Mouse (Mus musculus) Muller cell, postnatal 12 days (primary cell): ENCODE data around the gene Pias4.
A peak's percentile ranks its signal among the peaks of the same experiment; 100 is the strongest.
"Not testable (repeated sequence)": the region's sequence is repeated elsewhere in the genome, so short reads cannot be mapped to it uniquely, and the experiment has no call there.

Experiments used
- DNase-seq: peaks from one replicate; pipeline ENCODE4 v3.0.0-alpha.2; 2015; ENCODE audit errors: inconsistent ontology term

Pias4 gene

DNA sequence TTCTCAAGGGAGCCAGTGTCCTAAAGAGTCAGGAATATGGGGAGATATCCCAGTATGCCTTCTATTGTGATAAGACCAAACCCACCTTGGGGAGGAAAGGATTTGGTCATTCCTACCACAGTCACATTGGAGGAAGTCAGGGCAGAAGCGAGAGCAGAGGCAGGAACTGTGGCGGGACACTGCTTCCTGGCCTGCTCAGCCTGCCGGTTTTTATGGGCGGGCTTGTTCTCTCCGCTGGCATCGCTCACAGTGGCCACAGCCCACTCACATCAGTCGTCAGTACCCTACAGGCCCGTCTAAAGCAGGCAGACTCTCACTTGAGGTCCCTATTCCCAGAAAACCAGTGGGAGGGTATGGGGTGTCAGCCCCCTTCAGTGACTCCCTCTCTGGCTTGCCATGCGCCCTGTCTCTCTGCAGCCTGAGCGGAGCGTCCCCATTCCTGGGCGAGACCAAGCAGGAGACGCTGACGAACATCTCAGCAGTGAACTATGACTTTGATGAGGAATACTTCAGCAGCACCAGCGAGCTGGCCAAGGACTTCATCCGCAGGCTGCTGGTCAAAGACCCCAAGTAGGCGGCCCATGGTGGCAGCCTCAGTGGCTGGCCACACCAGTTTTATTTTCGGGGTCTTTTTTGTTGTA, 23.7 kb upstream of the Pias4 start:
- DNase-seq = no peak

DNA sequence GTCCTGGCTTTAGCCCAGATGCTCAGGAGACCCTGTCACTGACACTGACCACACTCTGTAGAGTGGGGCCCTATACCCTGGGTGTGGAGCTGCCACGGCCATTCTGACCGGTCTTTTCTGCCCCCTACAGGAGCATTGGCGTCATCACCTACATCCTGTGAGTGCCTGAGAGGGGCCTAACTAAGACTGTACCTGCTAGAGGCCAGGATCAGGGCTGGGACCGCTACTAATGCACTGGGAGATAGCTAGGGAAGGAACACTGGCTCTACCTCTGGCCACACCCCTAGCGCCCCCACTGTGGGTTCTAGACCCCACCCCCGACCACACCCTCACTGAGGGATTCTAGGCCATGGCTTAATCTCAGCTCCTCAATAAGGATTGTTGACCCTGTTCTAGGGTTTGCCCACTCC, 23.2 kb upstream of the Pias4 start:
- no peak for DNase-seq

DNA sequence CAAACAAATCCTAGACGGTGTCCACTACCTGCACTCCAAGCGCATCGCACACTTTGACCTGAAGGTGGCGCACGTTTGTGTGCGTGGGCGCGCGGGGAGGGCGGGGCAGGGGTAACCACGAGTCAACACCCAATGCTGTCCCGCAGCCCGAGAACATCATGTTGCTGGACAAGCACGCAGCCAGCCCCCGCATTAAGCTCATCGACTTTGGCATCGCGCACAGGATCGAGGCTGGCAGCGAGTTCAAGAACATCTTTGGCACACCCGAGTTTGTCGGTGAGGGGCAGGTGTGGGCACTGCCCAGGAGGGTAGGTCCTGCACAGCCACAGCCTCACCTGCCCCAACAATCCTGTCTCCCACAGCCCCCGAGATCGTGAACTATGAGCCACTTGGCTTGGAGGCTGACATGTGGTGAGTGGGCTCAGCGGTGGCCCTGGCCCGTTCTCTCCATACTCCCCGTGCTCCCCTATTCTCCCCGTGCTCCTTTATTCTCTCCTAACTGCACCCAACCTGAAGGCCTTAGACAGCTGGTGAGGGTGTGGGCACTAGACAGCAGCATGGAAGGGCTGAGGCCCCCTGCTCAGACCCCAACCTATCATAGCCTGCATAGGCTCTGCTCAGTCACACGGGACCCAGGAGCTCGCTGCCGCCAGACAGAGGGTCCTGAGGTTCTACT, 22.7 kb upstream of the Pias4 start:
- no peak for DNase-seq

DNA sequence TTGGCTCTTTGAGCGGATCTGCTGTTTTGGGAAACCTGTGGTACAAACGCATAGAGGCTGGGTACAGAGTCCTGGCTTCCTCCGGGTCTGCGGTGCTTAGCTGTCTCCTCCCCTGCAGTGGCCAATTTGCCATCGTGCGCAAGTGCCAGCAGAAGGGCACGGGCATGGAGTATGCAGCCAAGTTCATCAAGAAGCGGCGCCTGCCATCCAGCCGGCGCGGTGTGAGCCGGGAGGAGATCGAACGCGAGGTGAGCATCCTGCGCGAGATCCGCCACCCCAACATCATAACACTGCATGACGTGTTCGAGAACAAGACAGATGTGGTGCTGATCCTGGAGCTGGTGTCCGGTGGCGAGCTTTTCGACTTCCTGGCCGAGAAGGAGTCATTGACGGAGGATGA, 22.1 kb upstream of the Pias4 start:
- DNase-seq = no peak

DNA sequence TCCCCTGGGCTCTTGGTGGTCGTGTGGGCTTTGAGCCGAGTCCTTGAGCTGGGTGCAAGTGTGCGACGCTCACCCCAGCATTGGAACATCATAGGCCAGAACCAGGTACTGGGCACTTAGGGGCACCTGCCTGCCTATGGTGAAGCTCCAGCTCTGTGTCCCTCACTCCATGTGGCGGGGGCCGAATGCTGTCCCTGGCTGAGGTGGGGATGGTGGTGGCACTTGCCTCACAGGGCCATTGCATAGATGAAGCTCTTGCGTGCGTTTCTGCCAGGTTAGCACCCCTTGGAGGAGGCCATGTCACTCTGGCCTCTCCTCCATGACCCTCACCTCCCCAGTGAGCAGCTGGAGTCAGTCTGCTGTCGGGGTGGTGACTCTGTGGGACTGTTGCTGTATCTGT, 19.4 kb upstream of the Pias4 start:
- DNase-seq = no peak

DNA sequence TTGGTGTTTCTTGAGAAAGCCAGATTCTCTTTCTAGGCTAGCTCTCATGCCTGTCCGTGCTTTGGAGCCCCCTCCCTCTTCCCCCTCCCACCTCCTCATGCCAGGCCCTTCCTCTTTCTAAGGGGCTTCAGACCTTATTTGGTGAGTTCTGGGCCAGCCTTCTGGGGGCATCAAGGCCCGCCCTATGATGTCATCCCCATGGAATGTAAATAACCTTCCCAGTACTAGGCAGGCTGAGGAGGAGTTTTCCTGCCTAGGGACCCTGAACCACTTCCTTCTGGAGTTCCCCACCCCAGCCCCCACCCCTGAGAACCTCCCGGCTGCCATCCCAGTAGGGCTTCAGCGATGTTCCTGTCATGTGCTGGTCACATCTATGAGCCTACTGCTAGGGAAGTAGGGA, 17.0 kb upstream of the Pias4 start:
- DNase-seq = no peak

DNA sequence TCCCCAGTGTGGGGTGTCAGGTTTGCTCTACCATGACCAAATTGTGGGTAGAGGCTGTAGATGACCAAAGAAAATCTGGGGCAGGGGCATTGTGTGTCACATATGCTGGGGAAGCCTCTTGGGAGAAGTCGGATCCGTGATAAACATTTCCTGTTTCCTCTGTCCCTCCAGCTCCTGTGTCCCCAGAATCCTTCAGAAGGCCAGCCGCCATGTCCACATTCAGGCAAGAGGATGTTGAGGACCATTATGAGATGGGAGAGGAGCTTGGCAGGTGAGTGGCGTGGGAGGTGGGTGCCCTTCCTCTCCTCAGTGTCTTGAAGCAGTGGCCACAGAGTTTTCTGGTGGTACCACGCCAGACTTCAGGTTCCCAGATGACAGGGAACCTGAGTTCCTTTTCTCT, 16.1 kb upstream of the Pias4 start, which contains the start of gene 4930442H23Rik:
TSS of gene 4930442H23Rik (minus strand) at position 45 of the 400 bp plus-strand sequence.
- DNase-seq = no peak

DNA sequence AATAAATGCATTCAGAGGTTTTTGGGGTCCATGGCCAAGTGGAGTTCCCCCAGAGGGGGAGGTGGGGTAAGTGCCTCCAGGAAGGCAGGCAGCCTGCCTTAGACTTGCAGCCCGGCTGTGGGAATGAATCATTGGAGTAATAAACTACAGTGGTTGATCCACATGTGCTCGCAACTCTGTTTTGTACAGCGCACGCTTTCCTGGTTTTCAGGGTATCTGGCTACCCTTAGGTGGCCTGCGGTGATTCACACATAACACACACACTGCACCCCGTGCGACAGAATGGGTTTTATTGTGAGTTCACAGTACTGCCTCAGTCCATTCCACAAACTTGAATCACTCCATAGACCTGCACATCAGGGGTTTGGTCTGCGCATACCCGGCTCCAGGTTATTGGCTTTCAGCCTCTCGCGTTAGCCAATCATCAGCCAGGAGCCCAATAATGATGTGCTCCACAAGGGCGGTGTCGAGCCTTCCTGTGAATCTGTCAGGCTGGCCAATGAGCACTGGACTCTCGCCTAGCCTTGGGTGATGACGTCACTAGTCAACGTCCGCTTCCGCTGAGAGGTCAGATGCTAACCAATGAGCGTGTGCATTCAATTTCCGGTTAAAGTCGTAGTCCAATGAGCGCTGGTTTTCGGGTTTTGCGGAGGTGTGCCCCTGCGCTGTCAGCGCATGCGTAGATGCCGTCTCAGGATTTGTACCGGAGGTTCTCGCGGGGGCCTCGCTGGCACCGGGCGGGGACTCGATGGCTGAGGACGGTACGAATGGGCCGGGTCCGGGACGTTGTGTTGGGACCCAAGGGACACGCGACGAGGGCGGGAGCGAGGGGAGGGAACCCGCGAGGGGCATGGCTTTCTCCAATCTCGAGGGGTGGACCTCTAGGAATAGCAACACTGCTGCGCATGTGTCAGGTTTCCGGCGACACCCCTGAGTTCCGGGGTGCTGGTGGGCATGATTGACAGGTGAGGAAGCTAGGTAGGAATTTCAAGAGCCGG, 14.9 kb upstream of the Pias4 start, which contains the start of gene Dapk3:
TSS of gene Dapk3 (plus strand) at position 670 of the 998 bp plus-strand sequence.
- DNase-seq = peak; percentile 98

DNA sequence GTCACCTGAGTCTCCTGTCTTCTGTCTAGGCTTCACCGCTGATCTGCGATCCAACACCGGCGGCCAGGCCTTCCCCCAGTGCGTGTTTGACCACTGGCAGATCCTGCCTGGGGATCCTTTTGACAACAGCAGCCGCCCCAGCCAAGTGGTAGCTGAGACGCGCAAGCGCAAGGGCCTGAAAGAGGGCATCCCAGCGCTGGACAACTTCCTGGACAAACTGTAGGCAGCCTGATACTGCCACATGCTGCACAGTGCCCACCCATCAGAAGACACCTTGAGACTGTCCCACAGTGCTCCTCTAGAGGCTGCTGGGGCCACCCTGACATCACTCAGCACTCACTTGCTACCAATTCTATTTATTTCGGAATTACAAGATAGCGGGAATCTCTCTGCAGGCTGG, 14.1 kb upstream of the Pias4 start:
- DNase-seq = not testable (repeated sequence)

DNA sequence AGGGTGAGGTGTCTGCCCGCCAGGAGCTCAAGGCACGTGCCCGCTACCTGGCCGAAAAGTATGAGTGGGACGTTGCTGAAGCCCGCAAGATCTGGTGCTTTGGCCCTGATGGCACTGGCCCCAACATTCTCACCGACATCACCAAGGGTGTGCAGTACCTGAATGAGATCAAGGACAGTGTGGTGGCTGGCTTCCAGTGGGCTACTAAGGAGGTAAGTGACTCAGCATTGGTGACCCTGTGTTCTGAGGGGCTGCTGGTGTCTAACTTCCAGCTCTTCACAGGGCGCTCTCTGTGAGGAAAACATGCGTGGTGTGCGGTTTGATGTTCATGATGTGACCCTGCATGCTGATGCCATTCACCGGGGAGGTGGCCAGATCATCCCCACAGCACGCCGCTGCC, 13.2 kb upstream of the Pias4 start:
- DNase-seq = no peak

DNA sequence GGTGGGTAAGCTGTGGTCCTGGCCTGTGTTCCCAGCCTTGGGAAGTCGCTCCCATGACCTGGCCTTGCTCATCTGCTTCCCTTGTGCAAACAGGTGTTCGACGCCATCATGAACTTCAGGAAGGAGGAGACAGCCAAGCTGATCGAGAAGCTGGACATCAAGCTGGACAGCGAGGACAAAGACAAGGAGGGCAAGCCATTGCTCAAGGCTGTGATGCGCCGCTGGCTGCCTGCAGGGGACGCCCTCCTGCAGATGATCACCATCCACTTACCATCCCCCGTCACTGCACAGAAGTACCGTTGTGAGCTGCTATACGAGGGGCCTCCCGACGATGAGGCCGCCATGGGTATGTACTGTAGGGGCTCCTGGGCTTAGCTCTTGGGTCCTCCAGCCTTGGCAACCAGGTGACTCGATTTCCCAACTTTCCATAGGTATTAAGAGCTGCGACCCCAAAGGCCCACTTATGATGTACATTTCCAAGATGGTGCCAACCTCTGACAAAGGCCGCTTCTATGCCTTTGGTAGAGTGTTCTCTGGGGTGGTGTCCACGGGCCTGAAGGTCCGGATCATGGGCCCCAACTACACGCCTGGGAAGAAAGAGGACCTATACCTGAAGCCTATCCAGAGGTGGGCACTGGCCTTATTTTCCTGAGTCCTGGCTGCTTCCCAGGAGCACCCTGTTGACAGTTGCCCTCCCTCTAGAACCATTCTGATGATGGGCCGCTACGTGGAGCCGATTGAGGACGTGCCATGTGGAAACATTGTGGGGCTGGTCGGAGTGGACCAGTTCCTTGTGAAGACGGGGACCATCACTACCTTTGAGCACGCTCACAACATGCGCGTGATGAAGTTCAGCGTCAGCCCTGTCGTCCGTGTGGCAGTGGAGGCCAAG, 12.0 kb upstream of the Pias4 start:
- no peak for DNase-seq

DNA sequence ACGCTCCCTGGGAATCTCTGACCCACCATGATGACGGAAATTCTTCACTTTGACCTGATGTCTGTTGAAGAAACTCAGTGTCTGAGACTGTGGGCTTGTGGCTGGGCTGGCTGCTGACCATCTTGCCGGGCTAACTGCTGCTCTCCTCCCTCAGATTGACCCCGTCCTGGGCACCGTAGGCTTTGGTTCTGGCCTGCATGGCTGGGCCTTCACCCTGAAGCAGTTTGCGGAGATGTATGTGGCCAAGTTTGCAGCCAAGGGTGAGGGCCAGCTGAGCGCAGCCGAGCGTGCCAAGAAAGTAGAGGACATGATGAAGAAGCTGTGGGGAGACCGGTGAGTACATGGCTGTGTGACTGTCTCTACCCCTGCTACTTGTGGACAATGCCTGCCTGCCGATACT, 11.2 kb upstream of the Pias4 start:
- no peak for DNase-seq

DNA sequence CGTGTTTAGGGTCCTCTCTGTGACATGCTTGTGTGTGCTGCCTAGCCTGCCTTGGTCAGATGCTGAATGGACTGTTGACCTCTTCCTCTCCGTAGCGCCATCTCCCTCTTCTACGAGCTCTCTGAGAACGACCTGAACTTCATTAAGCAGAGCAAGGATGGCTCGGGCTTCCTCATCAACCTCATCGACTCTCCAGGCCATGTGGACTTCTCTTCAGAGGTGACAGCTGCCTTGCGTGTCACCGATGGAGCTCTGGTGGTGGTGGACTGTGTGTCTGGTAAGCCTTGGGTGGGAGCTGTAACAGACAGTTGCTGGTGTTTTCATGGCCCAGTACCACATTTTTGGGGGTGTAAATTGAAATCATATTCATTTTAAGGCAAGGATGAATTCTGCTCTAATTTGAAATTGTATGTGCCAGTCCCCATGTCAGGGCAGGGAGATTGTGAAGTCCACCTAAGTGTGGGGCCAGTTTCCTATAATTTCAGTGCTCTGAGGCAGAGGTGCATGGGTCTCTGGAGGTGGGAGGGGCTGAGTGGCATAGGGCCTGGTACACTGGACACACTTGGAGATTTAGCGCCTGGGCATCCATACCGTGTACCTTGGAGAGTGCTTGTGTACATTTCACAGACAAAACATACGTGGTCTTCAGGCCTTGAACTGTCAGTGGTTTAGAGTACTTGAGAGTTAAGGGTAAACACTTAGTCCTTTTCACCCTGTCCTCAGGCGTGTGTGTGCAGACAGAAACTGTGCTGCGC, 10.4 kb upstream of the Pias4 start:
- no peak for DNase-seq

DNA sequence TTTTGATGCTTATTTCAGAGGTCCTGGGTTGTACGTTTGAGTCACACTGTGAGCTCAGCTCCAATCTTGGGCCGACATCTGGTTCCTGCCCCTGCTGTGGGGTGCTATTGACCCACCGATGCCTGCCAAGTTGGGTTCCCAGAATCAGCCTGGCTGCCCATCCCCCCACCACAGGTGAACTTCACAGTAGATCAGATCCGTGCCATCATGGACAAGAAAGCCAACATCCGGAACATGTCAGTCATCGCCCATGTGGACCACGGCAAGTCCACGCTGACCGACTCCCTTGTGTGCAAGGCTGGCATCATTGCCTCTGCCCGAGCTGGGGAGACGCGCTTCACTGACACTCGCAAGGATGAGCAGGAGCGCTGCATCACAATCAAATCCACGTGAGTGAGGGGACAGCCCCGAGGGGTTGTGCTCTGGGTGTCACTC, 9.8 kb upstream of the Pias4 start:
- no peak for DNase-seq

DNA sequence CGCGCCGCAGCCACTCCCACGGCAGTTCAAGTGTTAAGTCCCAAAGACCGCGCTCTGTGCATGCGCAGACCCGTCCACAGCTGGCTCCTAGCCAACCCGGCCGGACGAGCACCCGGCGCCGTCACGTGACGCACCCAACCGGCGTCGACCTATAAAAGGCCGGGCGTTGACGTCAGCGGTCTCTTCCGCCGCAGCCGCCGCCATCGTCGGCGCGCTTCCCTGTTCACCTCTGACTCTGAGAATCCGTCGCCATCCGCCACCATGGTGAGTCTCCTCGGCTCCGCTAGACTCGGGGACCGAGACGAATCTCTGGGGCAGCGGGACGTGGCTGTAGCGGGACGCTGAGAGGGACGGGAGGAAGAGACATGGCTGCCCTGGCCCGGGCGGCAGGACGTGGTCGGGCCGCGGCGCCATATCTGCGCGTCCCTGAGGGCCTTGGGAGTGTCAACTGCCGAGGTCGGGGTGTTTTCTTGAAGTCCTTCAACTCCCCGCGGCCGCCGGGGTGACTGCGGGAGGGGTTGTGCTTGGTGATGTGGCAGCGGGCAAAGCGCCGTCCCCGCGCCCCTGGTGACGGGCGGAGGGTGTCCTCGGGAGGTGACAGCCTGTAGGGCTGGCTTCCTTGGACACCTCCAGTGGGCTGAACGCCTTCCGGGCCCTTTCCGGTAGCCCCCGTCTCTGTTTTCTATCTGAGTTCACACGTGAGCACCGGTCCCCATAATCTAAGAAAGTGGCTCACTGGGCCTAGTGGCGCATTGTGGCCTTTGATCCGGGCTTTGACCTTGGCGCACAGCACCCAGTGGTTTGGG, 8.9 kb upstream of the Pias4 start, which contains the start of gene Eef2:
TSS of gene Eef2 (plus strand) at position 166 of the 806 bp plus-strand sequence.
- peak; percentile 98 for DNase-seq

DNA sequence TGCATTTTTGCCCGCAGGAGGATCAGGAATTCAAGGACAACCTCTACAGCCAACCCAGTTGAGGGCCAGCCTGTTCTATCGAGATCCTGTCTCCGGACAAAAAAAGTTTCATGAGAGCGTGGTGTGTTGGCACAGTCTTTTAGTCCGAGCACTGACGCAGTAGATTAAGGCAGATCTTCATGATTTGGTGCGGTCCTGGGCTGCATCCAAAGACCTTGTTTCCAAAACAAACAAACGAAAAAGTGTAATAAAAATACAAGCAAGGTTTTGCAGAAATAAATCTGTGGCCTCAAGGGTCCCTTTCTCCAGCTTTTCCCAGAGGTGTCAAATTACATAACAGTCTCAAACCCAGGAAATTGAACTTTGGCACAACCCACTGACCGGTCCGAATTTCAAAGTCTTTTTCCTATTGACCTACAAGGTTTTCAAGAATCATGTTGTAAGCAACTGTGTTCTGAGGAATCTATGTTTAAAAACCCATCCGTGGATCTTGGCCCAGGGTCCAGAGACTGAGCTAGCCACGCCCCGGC, 8.3 kb upstream of the Pias4 start:
- peak; percentile 49 for DNase-seq

DNA sequence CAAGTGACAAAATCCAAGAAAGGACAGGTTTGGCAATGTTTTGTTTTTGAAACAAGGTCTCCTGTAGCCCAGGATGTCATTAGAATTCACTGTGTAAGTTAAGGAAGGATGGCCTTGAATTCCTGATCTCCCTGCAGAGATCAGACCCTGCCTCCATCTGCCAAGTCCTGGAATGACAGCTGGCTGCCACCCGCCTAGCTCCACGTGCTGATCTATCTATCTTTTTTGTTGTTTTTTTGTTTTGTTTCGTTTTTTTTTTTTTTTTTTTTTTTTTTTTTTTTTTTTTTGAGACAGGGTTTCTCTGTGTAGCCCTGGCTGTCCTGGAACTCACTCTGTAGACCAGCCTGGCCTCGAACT, 7.6 kb upstream of the Pias4 start:
- DNase-seq = not testable (repeated sequence)

DNA sequence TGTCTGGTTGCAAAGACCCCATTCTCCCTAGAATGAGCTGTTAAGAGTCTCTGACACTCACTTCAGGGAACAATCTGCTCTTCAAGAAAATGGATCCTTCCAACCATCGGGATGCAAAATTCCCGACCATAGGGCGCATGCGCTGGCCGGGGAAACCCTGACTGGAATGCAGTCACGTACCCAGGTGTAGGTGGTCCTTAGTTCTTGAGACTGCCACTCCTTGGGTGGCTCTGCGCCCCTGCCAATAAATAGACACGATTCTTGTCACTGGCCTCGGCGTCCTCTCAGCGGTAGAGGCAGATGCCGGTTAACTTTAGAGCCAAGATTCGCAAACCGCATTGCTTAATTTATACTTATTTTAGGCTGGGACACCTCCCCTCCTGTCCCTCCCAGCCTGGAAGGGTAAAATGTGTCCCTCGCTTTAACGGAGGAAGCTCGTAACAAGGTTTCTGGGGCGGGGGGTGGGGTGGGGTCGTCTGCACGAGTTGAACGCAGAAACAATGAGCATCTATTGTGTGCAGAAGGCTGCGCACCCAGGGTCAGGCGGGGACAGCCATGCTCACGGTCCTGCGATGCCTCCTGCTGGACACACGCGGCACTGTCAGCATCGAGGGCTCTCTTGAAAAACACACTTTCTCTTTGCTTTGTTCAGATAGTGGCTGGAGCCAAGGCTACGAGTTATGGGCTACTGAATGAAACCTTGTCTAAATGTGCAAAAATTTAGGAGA, 7.1 kb upstream of the Pias4 start:
- DNase-seq = peak; percentile 86

DNA sequence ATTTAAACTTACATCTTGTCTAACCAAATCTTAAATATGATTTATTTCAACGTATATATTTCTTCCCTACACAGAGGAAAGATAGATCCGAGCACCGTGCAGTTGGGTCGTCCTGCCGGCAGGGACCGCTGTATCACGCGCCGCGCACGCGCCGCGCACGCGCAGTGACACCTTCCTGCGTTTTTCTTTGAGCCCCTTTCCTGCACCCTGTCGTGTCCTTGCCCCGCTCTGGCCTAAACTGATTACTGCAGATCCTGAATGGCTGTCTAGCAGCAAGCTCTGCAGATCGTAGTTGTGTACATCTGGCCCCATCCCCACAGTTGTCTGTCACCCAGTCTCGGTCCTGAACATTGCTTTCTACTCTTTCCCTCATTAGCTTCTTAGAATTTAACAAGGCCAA, 5.4 kb upstream of the Pias4 start:
- DNase-seq = peak; percentile 81
